In the genomic region with DNA sequence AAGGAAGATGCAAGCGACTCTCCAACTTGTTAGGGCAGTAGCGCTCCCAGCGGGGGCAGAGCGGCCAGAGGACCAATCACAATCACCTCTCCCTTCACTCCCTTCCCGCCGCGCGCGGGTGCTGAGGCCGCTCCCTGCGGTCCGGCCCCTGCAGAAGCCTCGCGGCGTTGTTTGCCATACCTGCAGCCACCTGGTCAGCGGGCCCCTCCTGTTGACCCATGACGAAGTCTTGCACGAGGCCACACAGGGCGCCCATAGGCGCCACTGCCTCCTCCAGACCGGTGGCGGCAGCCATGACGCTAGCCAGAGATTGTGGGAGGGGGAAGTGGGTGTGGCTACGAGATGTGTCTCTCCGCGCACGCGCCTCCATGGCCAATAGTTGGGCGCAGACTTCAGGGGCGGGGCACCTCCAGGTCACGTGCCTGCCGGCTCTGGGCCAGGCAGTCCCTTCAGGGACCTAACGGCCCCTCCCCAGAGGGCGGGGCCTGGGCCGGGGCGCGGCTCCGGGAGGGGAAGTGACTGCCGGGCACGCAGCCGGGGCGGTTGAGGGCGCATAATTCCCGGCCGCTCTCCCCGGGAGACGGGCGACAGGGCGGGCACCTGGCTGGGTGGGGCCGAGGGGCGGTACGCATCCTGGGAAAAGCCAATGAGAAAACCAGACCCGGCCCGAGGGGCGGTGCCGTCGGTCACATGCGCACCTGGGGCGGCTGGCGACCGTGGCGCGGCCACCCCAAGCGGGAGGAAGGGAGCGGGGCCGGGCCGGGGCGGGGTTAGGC, we compare ENCODE assay signal across 8 mouse cellular contexts. TPM values are rescaled to one million over a fixed set of nuclear protein-coding genes. Genes with fewer than 3 reads are reported as not detected.
A peak's percentile ranks its signal among the peaks of the same experiment; 100 is the strongest.
DNase-seq lines count a peak whose midpoint lies in the region; ATAC-seq and TF ChIP-seq lines count a peak whose summit lies in the region.

Gene Mms19, minus strand, starts transcription at position 339 of the 776 bp plus-strand sequence.

- peak; percentile 98 for DNase-seq in 3T3-L1 (ENCODE audit: low read depth, low spot score)
- peak; percentile 93 to 98 for DNase-seq in adrenal gland, postnatal 4 days (ENCODE audit: low spot score in 2 of 2)
- peak; percentile 99 for DNase-seq in embryonic facial prominence, embryonic 14.5 days (ENCODE audit: low spot score)
- DNase-seq in heart, adult 8-10 months (ENCODE audit: low spot score), result peak; percentile 99
- peak; percentile 100 for DNase-seq in kidney, adult 9 months
- DNase-seq in limb, embryonic 14.5 days (ENCODE audit: low spot score), result peak; percentile 98
- DNase-seq in midbrain, postnatal 0 days (ENCODE audit: low spot score), result peak; percentile 99
- peak; percentile 96 to 97 for DNase-seq in spleen, postnatal 14 days (ENCODE audit: low spot score in 2 of 2)

- peak within 1 kb of the TSS; percentile 81 for H3K9ac ChIP-seq in embryonic facial prominence, embryonic 14.5 days (ENCODE audit: low read depth, low read length)
- peak within 1 kb of the TSS; percentile 79 for H3K9ac ChIP-seq in limb, embryonic 14.5 days (ENCODE audit: low read depth, low read length, severe bottlenecking)
- H3K9ac ChIP-seq in midbrain, postnatal 0 days (replicated peaks; ENCODE audit: low read length, poor library complexity, severe bottlenecking), result peak within 1 kb of the TSS; percentile 76

- H3K27ac ChIP-seq in embryonic facial prominence, embryonic 14.5 days (replicated peaks; ENCODE audit: low read depth, low read length), result peak within 1 kb of the TSS; percentile 90
- peak within 1 kb of the TSS; percentile 85 for H3K27ac ChIP-seq in limb, embryonic 14.5 days (replicated peaks; ENCODE audit: low read depth, low read length)
- peak within 1 kb of the TSS; percentile 80 for H3K27ac ChIP-seq in midbrain, postnatal 0 days (ENCODE audit: low read depth, low read length)

- WGBS in embryonic facial prominence, embryonic 14.5 days, result 1% methylated on average over 29 of the region's 68 CpGs
- WGBS in limb, embryonic 14.5 days, result 1% methylated on average over 54 of the region's 68 CpGs
- under 1% methylated on average over 47 of the region's 68 CpGs for WGBS in midbrain, postnatal 0 days

- ATAC-seq in embryonic facial prominence, embryonic 14.5 days (ENCODE audit: low read depth), result peak; percentile 95
- ATAC-seq in limb, embryonic 14.5 days (ENCODE audit: low FRiP score, low read depth), result peak; percentile 93
- ATAC-seq in midbrain, postnatal 0 days (ENCODE audit: low FRiP score), result peak; percentile 95

- peak within 1 kb of the TSS; percentile 93 for H3K4me3 ChIP-seq in embryonic facial prominence, embryonic 14.5 days (ENCODE audit: low read depth, low read length)
- peak within 1 kb of the TSS; percentile 88 for H3K4me3 ChIP-seq in limb, embryonic 14.5 days (replicated peaks; ENCODE audit: low read length)
- peak within 1 kb of the TSS; percentile 86 for H3K4me3 ChIP-seq in midbrain, postnatal 0 days (ENCODE audit: low read depth, low read length)

- peak; percentile 35; the same call in 1 of the 2 replicates for TF ChIP-seq CTCF in midbrain, postnatal 0 days (IDR thresholded peaks at IDR 0.05)

- H3K4me2 ChIP-seq in embryonic facial prominence, embryonic 14.5 days (ENCODE audit: low read depth, low read length), result peak within 1 kb of the TSS; percentile 70
- peak within 1 kb of the TSS; percentile 85 for H3K4me2 ChIP-seq in limb, embryonic 14.5 days (replicated peaks; ENCODE audit: low read depth, low read length, severe bottlenecking)
- H3K4me2 ChIP-seq in midbrain, postnatal 0 days (ENCODE audit: low read depth, low read length, poor library complexity, severe bottlenecking), result peak within 1 kb of the TSS; percentile 99

- no peaks in the 10 kb centered on the region for H3K9me3 ChIP-seq in embryonic facial prominence, embryonic 14.5 days (ENCODE audit: control insufficient read depth, low read length)
- no peaks in the 10 kb centered on the region for H3K9me3 ChIP-seq in limb, embryonic 14.5 days (ENCODE audit: control insufficient read depth, low read length)
- H3K9me3 ChIP-seq in midbrain, postnatal 0 days (ENCODE audit: low read length), result no peaks in the 10 kb centered on the region

- peak; percentile 77; the same call in 1 of the 2 replicates for TF ChIP-seq POLR2A in limb, embryonic 14.5 days (IDR thresholded peaks at IDR 0.05; ENCODE audit: borderline replicate concordance, extremely low read depth, insufficient read depth, insufficient read length)

- H3K36me3 ChIP-seq in embryonic facial prominence, embryonic 14.5 days (ENCODE audit: control insufficient read depth, insufficient read depth, low read length), result no peaks in the 10 kb centered on the region
- H3K36me3 ChIP-seq in limb, embryonic 14.5 days (ENCODE audit: control insufficient read depth, insufficient read depth, low read length), result no peaks in the 10 kb centered on the region
- no peaks in the 10 kb centered on the region for H3K36me3 ChIP-seq in midbrain, postnatal 0 days (ENCODE audit: insufficient read depth, low read length)

- H3K27me3 ChIP-seq in embryonic facial prominence, embryonic 14.5 days (replicated peaks; ENCODE audit: control insufficient read depth, insufficient read depth, low read length), result no peaks in the 10 kb centered on the region
- no peaks in the 10 kb centered on the region for H3K27me3 ChIP-seq in limb, embryonic 14.5 days (ENCODE audit: control insufficient read depth, insufficient read depth, low read length)
- H3K27me3 ChIP-seq in midbrain, postnatal 0 days (ENCODE audit: insufficient read depth, low read length), result 0 out of 2 replicates have a peak, but pooled peaks cover 4% of the 10 kb centered on the region

- peaks cover 14% of the 10 kb centered on the region for H3K4me1 ChIP-seq in embryonic facial prominence, embryonic 14.5 days (ENCODE audit: control insufficient read depth, insufficient read depth, low read length)
- H3K4me1 ChIP-seq in limb, embryonic 14.5 days (ENCODE audit: control insufficient read depth, insufficient read depth, low read length), result peaks cover 28% of the 10 kb centered on the region
- H3K4me1 ChIP-seq in midbrain, postnatal 0 days (ENCODE audit: insufficient read depth, low read length), result no peaks in the 10 kb centered on the region

RNA-seq across cellular contexts. Expression of gene Mms19, which starts in this region (rescaled TPM):
- total RNA-seq in adrenal gland, postnatal 4 days (2021), result 10 to 100 TPM; 34.3 to 44.5 TPM
- polyA plus RNA-seq in embryonic facial prominence, embryonic 14.5 days (2014; fragmentation: Nextera tagmentation; extraction: Ambion mirVana), result 27.5 and 35.2 TPM in 2 replicates
- total RNA-seq in heart, adult 8-10 months (2022), result 10 to 100 TPM; 16.0 to 23.9 (median 20.6) TPM
- polyA plus RNA-seq in limb, embryonic 14.5 days (2012; rRNA removed), result 83.7 and 102 TPM in 2 replicates
- polyA plus RNA-seq in limb, embryonic 14.5 days (2014; fragmentation: Nextera tagmentation; extraction: Ambion mirVana), result 30.0 and 36.1 TPM in 2 replicates
- 45.7 and 62.5 TPM in 2 replicates for total RNA-seq in midbrain, postnatal 0 days (2014; rRNA removed)
- polyA plus RNA-seq in midbrain, postnatal 0 days (2015; fragmentation: Nextera tagmentation; extraction: Ambion mirVana), result 26.1 TPM in 2 replicates

Comparison
In these comparisons a context has a peak if more than half of its experiments do, and no peak if none do; other contexts are left out.
1. Peak in every context shown above with its lines: DNase-seq, ATAC-seq, H3K4me3 ChIP-seq and H3K27ac ChIP-seq.